Mouse (Mus musculus): ENCODE measurements around the gene Cdca7. TPM values are rescaled to one million over a fixed set of nuclear protein-coding genes. Genes with fewer than 3 reads are reported as not detected.

The Cdca7 gene
- polyA plus RNA-seq (2014; fragmentation: Illumina TruSeq; extraction: RNeasy Lipid Tissue Mini Kit (QIAGEN cat#74804); ENCODE audit: low read depth, low replicate concordance): 1.1 TPM

DNA sequence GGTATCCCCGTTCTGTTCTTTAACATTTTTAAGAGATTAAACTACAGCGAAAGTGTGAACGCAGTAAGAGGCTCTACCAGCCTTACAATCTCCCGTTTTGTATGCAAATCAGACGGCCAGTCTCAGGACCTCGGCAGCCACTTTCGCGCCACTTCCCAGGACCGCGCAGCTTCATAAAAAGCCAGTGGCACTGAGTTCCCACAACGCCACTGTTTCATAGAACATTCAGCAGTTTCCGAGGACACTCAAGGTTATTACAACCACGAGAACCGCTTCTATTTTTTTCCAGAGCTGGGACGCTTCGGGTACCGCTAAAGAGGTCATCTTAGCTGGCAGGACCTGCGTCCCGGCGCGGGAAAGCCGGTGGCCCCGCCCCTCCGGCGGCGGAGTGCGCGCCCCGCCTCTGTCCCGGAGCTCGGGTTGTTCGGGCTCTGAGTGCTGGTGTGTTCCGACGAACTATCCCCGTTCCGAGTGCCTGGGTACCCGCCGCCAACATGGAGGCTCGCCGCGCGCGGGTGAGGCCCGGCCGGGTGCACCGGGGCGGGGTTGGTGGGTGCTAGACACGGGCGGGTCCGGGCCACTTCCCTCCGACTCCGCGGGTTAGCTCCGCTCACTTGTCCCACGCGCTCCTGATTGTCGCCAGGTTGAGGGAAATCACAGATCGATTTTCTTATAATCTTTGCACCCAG is at the start of gene Cdca7:
Gene Cdca7, plus strand, starts transcription at position 363 of the 689 bp plus-strand sequence.

Other genes starting within 250 kb of the Cdca7 start
- 9.6 TPM for gene Map3k20, start 190.5 kb upstream of the Cdca7 start, polyA plus RNA-seq (2014; fragmentation: Illumina TruSeq; extraction: RNeasy Lipid Tissue Mini Kit (QIAGEN cat#74804); ENCODE audit: low read depth, low replicate concordance)

Data from kidney, adult 10 weeks (tissue).